Mouse (Mus musculus) mesoderm, embryonic 11.5 days (tissue): ENCODE measurements at regions not wholly inside any gene's neighbourhood (a gene's known extent, or its start where the extent isn't known, plus 50 kb on each side); places are given as distances from the start of the nearest gene placed in this dataset.

Experiments used
- DNase-seq: peaks from one replicate; pipeline ENCODE4 v3.0.0-alpha.2; 2012; ENCODE audit warnings: low read depth, low spot score

DNA sequence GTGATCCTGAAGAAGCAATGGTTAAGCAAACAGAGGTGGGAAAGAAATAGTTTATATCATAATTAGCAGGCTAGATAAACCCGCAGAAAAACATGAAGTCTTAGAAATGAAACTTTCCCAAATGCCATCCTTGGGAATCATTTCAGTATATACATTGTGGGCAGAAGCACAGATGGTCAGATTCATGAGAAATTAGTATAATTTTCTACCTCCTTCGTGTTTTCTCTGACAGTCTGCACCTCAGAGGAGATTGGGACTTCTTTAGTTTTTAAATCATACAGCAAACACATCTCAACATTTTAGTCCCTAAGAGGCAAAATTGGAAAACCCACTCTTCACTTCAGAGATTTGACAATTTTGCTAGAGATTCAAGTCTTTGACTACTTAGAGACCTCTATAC, 786.6 kb upstream of the Celf2 start:
- DNase-seq = no peak

DNA sequence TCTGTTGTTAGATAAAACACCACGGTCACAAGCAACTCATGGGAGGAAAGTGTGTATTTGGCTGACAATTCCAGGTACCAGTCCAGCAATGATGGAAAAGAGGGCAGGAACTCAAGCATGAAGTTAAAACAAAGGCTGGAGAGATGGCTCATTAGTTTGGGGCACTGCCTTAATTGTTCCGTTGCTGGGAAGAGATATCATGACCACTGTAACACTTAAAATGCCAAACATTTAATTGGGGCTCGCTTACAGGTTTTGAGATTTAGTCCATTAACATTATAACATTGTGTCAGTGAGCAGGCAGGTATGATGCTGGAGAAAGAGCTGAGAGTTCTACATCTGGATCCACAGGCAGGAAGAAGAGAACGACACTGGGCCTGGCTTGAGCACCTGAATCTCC, 782.0 kb upstream of the Celf2 start:
- DNase-seq = no peak

DNA sequence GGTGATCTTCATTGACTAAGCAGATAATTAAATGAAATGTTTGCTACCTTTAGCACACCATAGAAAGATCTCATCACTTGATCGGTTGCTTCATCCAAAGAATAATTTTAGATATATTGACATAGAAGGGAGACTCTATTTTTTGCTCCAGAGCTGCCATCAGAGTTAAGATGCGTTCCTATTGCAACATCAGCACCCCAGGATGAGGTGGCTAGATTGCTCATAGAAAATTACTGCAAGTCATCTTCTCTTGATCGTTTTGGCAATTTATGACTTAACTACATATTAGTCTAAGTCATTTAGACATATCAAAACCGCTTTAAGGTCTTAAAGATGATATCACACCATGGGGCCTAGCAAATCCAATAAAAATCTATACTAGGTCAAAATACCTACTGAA, 778.0 kb upstream of the Celf2 start:
- DNase-seq = no peak

DNA sequence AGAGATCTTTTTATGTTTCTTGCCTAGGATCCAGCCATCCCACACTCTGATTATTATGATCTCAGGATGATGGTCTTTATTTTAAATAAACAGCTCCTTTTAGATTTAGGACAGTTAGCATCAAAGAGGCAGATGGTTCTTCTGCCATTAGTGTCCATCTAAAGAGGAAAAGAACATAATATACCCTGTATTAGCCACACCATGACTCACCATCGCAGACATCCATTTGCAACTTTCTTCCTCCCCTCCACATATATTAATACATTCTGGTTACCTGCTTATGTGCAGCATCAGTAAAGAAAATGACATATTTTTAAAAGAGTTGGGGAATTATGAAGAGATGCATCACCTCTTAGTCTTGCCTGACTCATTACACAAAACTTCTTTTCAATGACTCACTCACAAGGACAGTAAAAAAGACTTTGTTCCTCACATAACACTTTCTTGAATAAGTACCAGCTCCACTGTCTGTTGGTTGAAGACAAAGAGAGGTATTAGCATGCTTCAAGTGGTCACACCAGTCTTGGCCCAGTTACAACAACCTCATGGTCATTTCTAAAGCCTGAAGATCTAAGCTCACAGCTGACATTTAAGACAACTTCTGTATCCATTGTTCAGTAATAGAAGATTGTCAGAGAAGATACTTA, 766.9 kb upstream of the Celf2 start:
- DNase-seq = no peak
